Mouse (Mus musculus): ENCODE data around the gene Spint1.
A peak's percentile ranks its signal among the peaks of the same experiment; 100 is the strongest.

The Spint1 gene

GRCm38 (mm10) chr2:119242548-119242947, 5.4 kb downstream of the Spint1 start:
- no peak for DNase-seq (ENCODE audit: extremely low read depth, low read depth)

- DNase-seq (ENCODE audit: extremely low read depth, low read depth) = no peak
Measured at GRCm38 (mm10) chr2:119245246-119245645, 8.1 kb downstream of the Spint1 start.

DNA sequence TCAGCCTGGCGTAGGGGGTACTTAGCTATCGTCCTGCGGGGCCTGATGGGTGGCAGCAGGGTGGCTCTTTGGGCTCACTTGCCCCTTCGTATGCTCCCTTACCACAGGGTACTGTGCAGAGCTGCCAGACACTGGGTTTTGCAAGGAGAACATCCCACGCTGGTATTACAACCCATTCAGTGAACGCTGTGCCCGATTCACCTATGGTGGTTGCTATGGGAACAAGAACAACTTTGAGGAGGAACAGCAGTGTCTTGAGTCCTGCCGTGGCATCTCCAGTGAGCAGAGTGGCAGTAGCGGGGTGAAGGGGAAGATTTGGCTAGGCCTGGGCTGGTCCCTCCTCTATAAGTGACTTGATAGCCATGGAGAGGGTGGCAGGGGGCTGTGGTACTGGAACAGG, 10.7 kb downstream of the Spint1 start:
- no peak for DNase-seq (ENCODE audit: extremely low read depth, low read depth)

DNA sequence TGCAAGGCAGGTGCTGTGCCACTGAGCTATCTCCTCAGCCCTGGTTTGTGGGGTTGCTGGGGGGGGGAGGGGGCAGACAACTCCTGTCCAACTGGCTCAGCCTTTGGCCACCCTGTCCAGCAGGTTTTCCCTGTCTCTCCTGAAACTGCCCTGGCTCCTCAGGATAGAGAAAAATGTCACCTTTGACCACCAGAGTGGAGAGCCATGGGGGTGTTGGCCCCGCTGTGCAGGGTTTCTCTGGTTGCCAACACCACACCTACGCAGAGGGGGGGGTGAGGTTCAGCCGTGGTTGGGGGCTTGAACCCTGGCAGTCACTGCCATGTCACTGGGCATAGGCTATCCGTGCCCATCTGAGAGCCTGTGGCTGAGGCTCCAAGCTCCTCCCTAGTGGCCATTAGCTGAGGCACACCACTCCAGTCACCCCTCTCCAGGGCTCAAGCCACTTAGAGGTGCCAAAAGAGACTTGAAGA, 12.5 kb downstream of the Spint1 start:
- no peak for DNase-seq (ENCODE audit: extremely low read depth, low read depth)

- DNase-seq (ENCODE audit: extremely low read depth, low read depth) = no peak
Measured at GRCm38 (mm10) chr2:119250377-119250776, 13.2 kb downstream of the Spint1 start.

- DNase-seq (ENCODE audit: extremely low read depth, low read depth) = peak; percentile 63
Measured at GRCm38 (mm10) chr2:119250826-119251478, 13.8 kb downstream of the Spint1 start.

- no peak for DNase-seq (ENCODE audit: extremely low read depth, low read depth)
Measured at GRCm38 (mm10) chr2:119254976-119255375, 17.8 kb downstream of the Spint1 start.

DNA sequence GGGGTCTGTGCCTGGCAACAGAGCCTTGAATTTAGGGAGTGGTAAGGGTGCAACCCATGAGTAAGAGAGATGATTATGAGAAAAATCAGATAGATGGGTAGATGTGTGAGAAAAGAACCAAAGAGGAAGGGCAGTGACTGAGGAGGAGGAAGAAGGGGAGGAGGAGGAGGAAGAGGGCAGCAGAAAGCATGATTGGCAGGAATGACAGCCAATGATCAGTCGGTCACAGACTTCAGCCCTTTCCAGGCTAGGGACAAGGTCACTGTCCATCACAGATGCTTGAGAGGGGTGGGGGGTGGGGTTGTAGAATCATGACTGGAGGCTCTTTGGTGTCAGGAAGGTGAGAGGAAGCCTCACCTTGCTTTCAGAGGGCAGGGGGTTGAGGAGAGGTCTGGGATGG, 23.4 kb downstream of the Spint1 start:
- DNase-seq (ENCODE audit: extremely low read depth, low read depth) = peak; percentile 46

GRCm38 (mm10) chr2:119261326-119261725, 24.2 kb downstream of the Spint1 start:
- no peak for DNase-seq (ENCODE audit: extremely low read depth, low read depth)

DNA sequence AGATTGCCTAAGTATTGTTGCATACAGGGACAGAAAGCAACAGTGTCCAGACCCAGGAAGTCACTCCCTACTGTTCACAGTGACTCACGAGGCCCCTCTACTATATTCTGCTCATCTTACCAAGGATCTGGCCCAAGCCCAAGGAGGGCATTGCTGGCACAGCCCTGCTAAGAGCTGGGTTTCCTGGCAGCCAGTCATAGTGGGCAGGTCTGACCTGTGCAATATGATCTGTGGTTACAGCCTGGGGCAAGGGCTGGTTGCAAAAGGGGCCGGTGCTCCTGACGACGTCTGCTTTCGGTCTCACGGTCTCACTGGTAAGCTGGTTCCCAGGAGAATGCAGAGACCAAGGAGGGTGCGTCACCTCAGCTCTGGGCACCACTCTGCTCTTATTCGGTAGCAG, 25.8 kb downstream of the Spint1 start:
- no peak for DNase-seq (ENCODE audit: extremely low read depth, low read depth)

DNA sequence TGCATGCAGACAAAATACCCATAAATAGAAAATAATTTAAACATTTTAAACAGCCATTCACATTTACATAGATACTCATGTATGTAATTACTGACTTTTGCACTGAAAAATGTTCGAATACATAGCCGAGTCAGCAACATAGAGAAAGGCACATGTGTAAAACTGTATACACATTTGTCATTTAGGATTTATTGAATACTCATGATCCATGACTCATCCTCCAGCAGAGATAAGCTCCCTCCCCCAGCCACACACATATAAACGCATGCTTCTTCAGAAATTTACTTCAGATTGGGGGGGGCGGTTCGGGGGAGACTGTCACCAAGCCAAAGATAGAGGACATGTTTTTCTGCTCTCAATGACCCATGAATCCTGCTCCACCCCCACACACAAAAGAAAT, 26.7 kb downstream of the Spint1 start:
- no peak for DNase-seq (ENCODE audit: extremely low read depth, low read depth)

DNA sequence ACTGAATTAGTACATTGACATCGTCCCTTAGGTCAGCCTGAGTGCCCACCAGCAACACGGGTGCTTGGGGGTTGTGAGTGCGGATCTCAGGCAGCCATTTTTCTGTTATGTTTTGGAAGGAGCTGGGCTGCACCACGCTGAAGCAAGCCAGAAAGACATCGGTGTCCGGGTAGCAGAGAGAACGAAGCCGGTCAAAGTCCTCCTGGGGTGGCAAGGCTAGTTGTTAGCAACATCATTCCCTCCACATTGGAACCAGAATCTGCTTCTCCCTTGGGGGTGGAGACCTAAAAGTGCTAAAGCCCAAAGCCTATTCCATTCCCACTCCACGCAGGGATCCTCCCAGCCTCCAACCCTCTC, 33.1 kb downstream of the Spint1 start:
- DNase-seq (ENCODE audit: extremely low read depth, low read depth) = no peak

DNA sequence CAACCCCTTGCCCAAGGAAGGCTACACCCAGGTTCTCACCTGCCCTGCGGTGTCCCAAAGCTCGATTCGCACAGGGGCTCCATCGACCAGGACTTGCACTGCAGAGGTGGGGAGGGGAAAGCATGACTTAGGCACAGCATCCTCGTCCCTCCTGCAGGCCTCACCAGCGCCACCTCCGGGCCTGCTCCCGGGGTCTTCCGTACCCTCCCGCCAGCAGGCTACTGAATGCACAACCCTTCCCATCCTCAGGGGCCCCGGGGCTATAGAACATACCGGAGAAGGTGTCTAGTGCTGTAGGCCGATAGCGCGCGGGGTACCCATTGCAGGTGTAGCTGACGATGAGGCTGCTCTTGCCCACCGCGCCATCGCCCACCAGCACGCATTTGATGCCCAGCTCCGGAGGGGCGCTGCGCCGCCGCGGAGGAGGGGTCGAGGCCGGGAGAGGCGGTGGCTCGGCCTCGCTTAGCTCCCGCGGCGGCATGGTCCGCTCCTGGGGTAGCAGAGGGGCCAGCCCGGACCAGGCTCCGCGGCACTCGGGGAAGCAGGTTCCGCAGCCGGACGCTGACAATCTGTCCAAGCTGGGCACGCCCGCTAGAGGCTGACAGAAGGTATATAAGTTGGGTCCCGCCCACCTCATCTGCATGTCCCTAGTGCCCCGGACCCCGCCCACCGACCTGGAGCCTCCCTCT, 33.6 kb downstream of the Spint1 start, which contains the start of gene Rhov:
Rhov (minus strand) TSS at position 630 of the 689 bp plus-strand sequence.
- peak; percentile 57 for DNase-seq (ENCODE audit: extremely low read depth, low read depth)

- no peak for DNase-seq (ENCODE audit: extremely low read depth, low read depth)
Measured at GRCm38 (mm10) chr2:119274126-119274525, 37.0 kb downstream of the Spint1 start.

DNA sequence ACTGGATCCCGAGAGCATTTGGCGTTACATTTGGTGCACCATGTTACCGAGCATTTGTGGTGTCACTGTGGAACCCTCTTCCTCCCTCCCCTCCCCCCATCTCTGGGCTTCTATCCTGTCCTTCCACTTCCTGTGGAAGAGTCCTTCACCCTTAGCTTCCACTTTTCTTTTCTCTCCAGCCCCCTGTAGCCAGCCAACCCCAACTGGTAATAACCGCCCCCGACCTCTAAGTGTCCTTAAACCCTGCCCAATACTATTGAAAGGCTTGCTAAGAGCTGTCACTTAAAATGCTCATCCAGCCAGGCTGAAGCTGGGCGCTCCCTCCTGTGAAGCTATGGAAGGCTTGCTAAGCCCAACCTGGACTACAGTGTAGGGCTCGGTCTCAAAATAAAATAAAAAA, 39.8 kb downstream of the Spint1 start:
- DNase-seq (ENCODE audit: extremely low read depth, low read depth) = no peak

GRCm38 (mm10) chr2:119277810-119278209, 40.6 kb downstream of the Spint1 start:
- DNase-seq (ENCODE audit: extremely low read depth, low read depth) = no peak

DNA sequence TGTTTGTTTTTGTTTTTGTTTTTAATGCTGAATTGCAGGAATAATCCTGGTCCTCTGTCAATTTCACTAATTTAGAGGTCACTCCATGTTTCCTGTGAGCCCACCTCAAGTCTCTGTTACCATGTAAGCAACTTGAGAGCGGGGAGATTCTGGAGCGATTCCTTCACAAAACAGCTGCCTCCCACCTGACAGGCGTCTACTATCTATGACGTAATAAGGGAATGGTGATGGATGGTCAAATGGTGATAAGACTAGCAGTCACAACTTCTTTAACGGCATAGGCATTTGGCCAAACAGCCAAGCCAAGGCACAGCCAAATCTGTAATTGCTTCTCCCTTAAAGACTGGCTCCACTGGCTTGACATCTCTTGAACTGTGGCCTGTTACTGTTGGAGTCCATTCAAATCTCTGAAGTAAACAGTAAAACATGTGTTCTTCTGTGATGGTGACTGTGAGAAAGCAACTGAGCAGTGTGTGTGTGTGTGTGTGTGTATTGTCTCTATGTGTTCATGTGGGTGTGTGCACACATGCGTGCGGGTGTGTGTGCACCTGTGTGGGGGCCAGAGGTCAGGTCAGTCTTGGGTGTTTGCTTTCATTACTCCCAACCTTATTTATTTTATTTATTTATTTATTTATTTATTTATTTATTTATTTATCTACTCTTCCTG, 44.9 kb downstream of the Spint1 start:
- DNase-seq (ENCODE audit: extremely low read depth, low read depth) = no peak

- DNase-seq (ENCODE audit: extremely low read depth, low read depth) = no peak
Measured at GRCm38 (mm10) chr2:119287372-119287771, 50.2 kb downstream of the Spint1 start.

- DNase-seq (ENCODE audit: extremely low read depth, low read depth) = peak; percentile 90
Measured at GRCm38 (mm10) chr2:119288270-119288882, 51.2 kb downstream of the Spint1 start, which contains the start of gene Vps18. Gene Vps18, plus strand, starts transcription at chr2:119288740.

- DNase-seq (ENCODE audit: extremely low read depth, low read depth) = peak; percentile 92
Measured at GRCm38 (mm10) chr2:119289014-119289416, 51.9 kb downstream of the Spint1 start.

DNA sequence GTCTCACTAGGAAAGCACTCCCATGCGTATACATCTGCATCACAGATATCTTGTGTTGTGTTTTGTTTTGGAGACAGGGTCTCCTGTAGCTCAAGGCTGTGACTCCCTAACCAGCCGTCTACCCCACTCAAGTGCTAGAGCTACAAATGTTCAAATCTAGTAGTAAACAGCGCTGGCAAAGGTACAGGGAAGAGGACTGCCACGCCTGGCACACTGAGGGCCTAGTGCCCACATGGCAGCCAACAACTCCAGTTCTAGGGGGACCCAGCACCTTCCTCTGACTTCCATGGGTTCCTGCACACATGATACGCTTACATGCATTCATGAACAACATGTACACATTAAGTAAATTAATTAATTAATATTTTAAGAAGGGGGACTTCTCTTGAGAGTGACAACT, 55.1 kb downstream of the Spint1 start:
- DNase-seq (ENCODE audit: extremely low read depth, low read depth) = no peak

GRCm38 (mm10) chr2:119292852-119293251, 55.7 kb downstream of the Spint1 start:
- no peak for DNase-seq (ENCODE audit: extremely low read depth, low read depth)

Measured in MEL-GATA-1-ER (cell line).